Mouse (Mus musculus) intestine, embryonic 16.5 days (tissue): Measurements from ENCODE around the gene Negr1. TPM values are rescaled to one million over a fixed set of nuclear protein-coding genes. Genes with fewer than 3 reads are reported as not detected.

Experiments
- ATAC-seq: fragments of 200-750 bp; cut with Nextera tagmentation; 2 replicates; pipeline ENCODE4 v1.8.0; 2017; ENCODE audit warnings: moderate TSS enrichment, moderate library complexity
- H3K27ac ChIP-seq: fragments of 300-500 bp; sonication (generic); 2 replicates; pipeline ENCODE4 v1.5.1; 2014; ENCODE audit warnings: mild to moderate bottlenecking, low read length
- H3K27me3 ChIP-seq: fragments of 300-500 bp; sonication (generic); replicated peaks from 2 replicates; pipeline ENCODE4 v1.6.1; 2014; ENCODE audit warnings: low read length, control low read depth, mixed read lengths; ENCODE audit not compliant: control insufficient read depth, insufficient read depth
- H3K36me3 ChIP-seq: fragments of 300-500 bp; sonication (generic); 2 replicates; pipeline ENCODE4 v1.6.1; 2014; ENCODE audit warnings: low read length, control low read depth; ENCODE audit not compliant: control insufficient read depth, insufficient read depth
- H3K4me1 ChIP-seq: fragments of 300-500 bp; sonication (generic); 2 replicates; pipeline ENCODE4 v1.6.1; 2014; ENCODE audit warnings: low read length, control low read depth, mixed read lengths; ENCODE audit not compliant: control insufficient read depth, insufficient read depth
- H3K4me2 ChIP-seq: fragments of 300-500 bp; sonication (generic); 2 replicates; pipeline ENCODE4 v1.6.1; 2014; ENCODE audit warnings: low read depth, low read length, control low read depth
- H3K4me3 ChIP-seq: fragments of 300-500 bp; sonication (generic); 2 replicates; pipeline ENCODE4 v1.5.1; 2014; ENCODE audit warnings: mild to moderate bottlenecking, low read length
- H3K9ac ChIP-seq: fragments of 300-500 bp; sonication (generic); 2 replicates; pipeline ENCODE4 v1.6.1; 2014; ENCODE audit warnings: low read depth, low read length
- H3K9me3 ChIP-seq: fragments of 300-500 bp; sonication (generic); 2 replicates; pipeline ENCODE4 v1.6.1; 2016; ENCODE audit warnings: low read length, control low read depth; ENCODE audit not compliant: control insufficient read depth
- WGBS: fragments of 180-500 bp; shearing (Covaris S2); extraction: QIAGEN DNeasy Blood & Tissue Kit; methylation state at CpG from one replicate; pipeline ENCODE4 v1.1.7; 2014; 5-methylcytosine and 5-hydroxymethylcytosine counted together
- polyA plus RNA-seq: library from polyadenylated mRNA; unstranded; fragments of >200 nt; fragmentation: Nextera tagmentation; extraction: Ambion mirVana; gene quantifications from 2 replicates; pipeline ENCODE4 v1.2.1, GENCODE M21; 2015

Negr1 gene
- polyA plus RNA-seq, 1 experiment from 2014 or later, result 2.5 TPM

GRCm38 (mm10) chr3:156743266-156743665, 181.7 kb downstream of the Negr1 start:
- ATAC-seq, result no peak
- Histone ChIP-seq H3K9ac (no peak overlapping the region), H3K9me3 (no peaks in the 10 kb centered on the region), H3K36me3 (no peaks in the 10 kb centered on the region), H3K27me3 (no peaks in the 10 kb centered on the region), H3K4me1 (no peaks in the 10 kb centered on the region), H3K4me2 (no peak overlapping the region), H3K27ac (no peak overlapping the region), H3K4me3 (no peak overlapping the region)
- 53% methylated on average over 1 of the region's 1 CpGs for WGBS

GRCm38 (mm10) chr3:156745218-156745770, 183.7 kb downstream of the Negr1 start:
- Histone ChIP-seq H3K27ac (no peak overlapping the region), H3K4me2 (no peak overlapping the region), H3K9me3 (no peaks in the 10 kb centered on the region), H3K27me3 (no peaks in the 10 kb centered on the region), H3K4me3 (no peak overlapping the region), H3K4me1 (no peaks in the 10 kb centered on the region), H3K36me3 (no peaks in the 10 kb centered on the region), H3K9ac (no peak overlapping the region)
- no peak for ATAC-seq
- WGBS, result 58% methylated on average over 5 of the region's 5 CpGs

- 82% methylated on average over 3 of the region's 3 CpGs for WGBS
- Histone ChIP-seq H3K36me3 (no peaks in the 10 kb centered on the region), H3K4me1 (no peaks in the 10 kb centered on the region), H3K4me3 (no peak overlapping the region), H3K9ac (no peak overlapping the region), H3K27ac (no peak overlapping the region), H3K27me3 (no peaks in the 10 kb centered on the region), H3K9me3 (no peaks in the 10 kb centered on the region), H3K4me2 (no peak overlapping the region)
- no peak for ATAC-seq
Observed at GRCm38 (mm10) chr3:156747456-156747855, 185.9 kb downstream of the Negr1 start.

- ATAC-seq, result no peak
- whole genome bisulfite sequencing, result 78% methylated on average over 4 of the region's 4 CpGs
- H3K27me3 ChIP-seq, result no peaks in the 10 kb centered on the region
Observed at GRCm38 (mm10) chr3:156753780-156754373, 192.3 kb downstream of the Negr1 start.

GRCm38 (mm10) chr3:156754790-156755530, 193.4 kb downstream of the Negr1 start:
- Histone ChIP-seq H3K9me3 (no peaks in the 10 kb centered on the region), H3K4me1 (no peaks in the 10 kb centered on the region), H3K4me3 (no peak overlapping the region), H3K4me2 (no peak overlapping the region), H3K27ac (no peak overlapping the region), H3K36me3 (no peaks in the 10 kb centered on the region), H3K27me3 (no peaks in the 10 kb centered on the region), H3K9ac (no peak overlapping the region)
- no peak for ATAC-seq
- WGBS, result 43% methylated on average over 1 of the region's 1 CpGs

More at GRCm38 (mm10) chr3:156753780-156754373, 192.3 kb downstream of the Negr1 start:
- no peaks in the 10 kb centered on the region for H3K4me1 ChIP-seq
- H3K36me3 ChIP-seq, result no peaks in the 10 kb centered on the region
- no peak overlapping the region for H3K4me3 ChIP-seq
- no peak overlapping the region for H3K27ac ChIP-seq
- no peak overlapping the region for H3K4me2 ChIP-seq
- H3K9ac ChIP-seq, result no peak overlapping the region
- H3K9me3 ChIP-seq, result no peaks in the 10 kb centered on the region

- no peak overlapping the region for H3K4me2 ChIP-seq
- H3K4me1 ChIP-seq, result no peaks in the 10 kb centered on the region; the same call in 1 of the 2 replicates
- 72% methylated on average over 3 of the region's 3 CpGs for WGBS
- ATAC-seq, result no peak
- H3K9me3 ChIP-seq, result no peaks in the 10 kb centered on the region
- H3K27ac ChIP-seq, result no peak overlapping the region
- no peak overlapping the region for H3K9ac ChIP-seq
- H3K4me3 ChIP-seq, result no peak overlapping the region
- no peaks in the 10 kb centered on the region for H3K36me3 ChIP-seq
- no peaks in the 10 kb centered on the region for H3K27me3 ChIP-seq
Observed at GRCm38 (mm10) chr3:156765015-156765414, 203.4 kb downstream of the Negr1 start.

GRCm38 (mm10) chr3:156766171-156766845, 204.7 kb downstream of the Negr1 start:
- Histone ChIP-seq H3K9me3 (no peaks in the 10 kb centered on the region), H3K4me1 (no peaks in the 10 kb centered on the region; the same call in 1 of the 2 replicates), H3K4me3 (no peak overlapping the region), H3K9ac (no peak overlapping the region), H3K27ac (no peak overlapping the region), H3K36me3 (no peaks in the 10 kb centered on the region), H3K4me2 (no peak overlapping the region), H3K27me3 (no peaks in the 10 kb centered on the region)
- no peak for ATAC-seq
- 41% methylated on average over 2 of the region's 2 CpGs for WGBS

GRCm38 (mm10) chr3:156771626-156772025, 210.0 kb downstream of the Negr1 start:
- H3K27ac ChIP-seq, result no peak overlapping the region
- 87% methylated on average over 2 of the region's 2 CpGs for WGBS
- no peaks in the 10 kb centered on the region for H3K9me3 ChIP-seq
- H3K4me2 ChIP-seq, result no peak overlapping the region
- H3K36me3 ChIP-seq, result no peaks in the 10 kb centered on the region
- no peaks in the 10 kb centered on the region for H3K27me3 ChIP-seq
- no peak overlapping the region for H3K9ac ChIP-seq
- H3K4me1 ChIP-seq, result no peaks in the 10 kb centered on the region; the same call in 1 of the 2 replicates
- ATAC-seq, result no peak
- H3K4me3 ChIP-seq, result no peak overlapping the region

- Histone ChIP-seq H3K4me1 (no peaks in the 10 kb centered on the region; the same call in 1 of the 2 replicates), H3K4me2 (no peak overlapping the region), H3K9me3 (no peaks in the 10 kb centered on the region), H3K4me3 (no peak overlapping the region), H3K9ac (no peak overlapping the region), H3K27ac (no peak overlapping the region), H3K27me3 (no peaks in the 10 kb centered on the region), H3K36me3 (no peaks in the 10 kb centered on the region)
- no peak for ATAC-seq
- 43% methylated on average over 1 of the region's 1 CpGs for WGBS
Observed at GRCm38 (mm10) chr3:156772057-156772456, 210.5 kb downstream of the Negr1 start.
